Mouse (Mus musculus) embryonic fibroblast, embryonic 13.5 days (primary cell): ENCODE results near the gene Ddah1.

ENCODE experiments used
- CTCF ChIP-seq: IDR thresholded peaks from 2 replicates; pipeline ENCODE4 v1.5.1; 2011; ENCODE audit warnings: mild to moderate bottlenecking, control low read depth, low read length, moderate library complexity, borderline replicate concordance; ENCODE audit not compliant: insufficient read depth
- POLR2A ChIP-seq: IDR thresholded peaks from 2 replicates; pipeline ENCODE4 v1.6.1; 2011; ENCODE audit warnings: low read depth, mild to moderate bottlenecking, control low read depth, low read length, moderate library complexity

DNA sequence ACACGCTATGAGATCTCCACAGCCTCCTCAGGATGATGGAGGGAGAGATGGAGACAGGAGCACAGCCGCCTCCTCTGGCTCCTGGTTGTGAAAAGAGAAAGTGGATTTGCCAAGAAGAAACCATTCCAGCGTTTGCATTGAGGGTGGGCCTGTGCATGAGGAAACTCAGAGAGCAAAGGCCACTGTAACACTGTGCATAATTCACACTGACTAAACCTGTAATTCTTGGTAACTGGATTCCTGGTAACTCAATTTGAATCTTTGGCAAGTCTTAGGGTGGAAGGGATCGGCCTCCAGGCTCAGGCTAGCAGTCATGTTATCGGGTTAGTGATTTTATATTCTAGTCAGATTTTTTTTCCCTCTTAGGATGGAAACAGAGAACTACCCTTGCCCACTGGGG lies 17.4 kb downstream of the Ddah1 start:
- no peak for TF ChIP-seq CTCF
- no peak for TF ChIP-seq POLR2A
